18 mouse cellular contexts compared by ENCODE assay signal in the genomic region with DNA sequence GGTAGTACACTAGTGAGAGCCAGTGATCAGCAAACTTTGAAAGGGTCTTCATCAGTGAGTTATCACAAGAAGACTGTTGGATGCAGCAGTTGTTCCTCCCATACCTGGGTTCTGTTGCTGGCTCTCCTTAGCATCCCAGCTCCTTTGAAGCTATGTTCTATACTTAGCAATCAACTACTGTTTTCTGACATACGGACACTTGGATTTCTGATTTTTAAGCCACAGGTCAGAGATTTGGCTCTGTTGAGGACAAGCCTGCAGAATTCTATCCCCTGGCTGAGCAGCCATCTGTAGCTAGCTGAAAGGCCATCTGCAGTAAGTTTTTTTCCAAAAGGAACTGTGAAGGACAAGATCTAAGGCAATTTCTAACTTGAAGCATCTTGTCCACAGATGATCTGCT. TPM values are rescaled to one million over a fixed set of nuclear protein-coding genes. Genes with fewer than 3 reads are reported as not detected.
DNase-seq lines count a peak whose midpoint lies in the region; ATAC-seq and TF ChIP-seq lines count a peak whose summit lies in the region.
"Had no signal": no experiment of that assay in that cellular context is flagged by ENCODE, and none has a peak within 500 bp of the region (broad histone marks: within the 10 kb centered on the region; RNA-seq: fewer than 3 reads in every experiment).

No protein-coding gene starts in this region.

- ATAC-seq in cerebellum, adult (ENCODE audit: insufficient number of reproducible peaks, low FRiP score, low TSS enrichment): peak; percentile 85
- no peak for ATAC-seq in frontal cortex, adult (ENCODE audit: low TSS enrichment)
- ATAC-seq: hindbrain, postnatal 0 days had no signal

- no peak overlapping the region for H3K4me3 ChIP-seq in cerebellum, adult 2 months (replicated peaks; ENCODE audit: insufficient read depth, low read depth, low read length)
- H3K4me3 ChIP-seq: embryonic facial prominence, embryonic 13.5 days; forebrain, embryonic 12.5 days; heart, embryonic 10.5 days; hindbrain, embryonic 13.5 days had no signal

- no peak for TF ChIP-seq CTCF in cerebellum, adult 2 months (IDR thresholded peaks at IDR 0.05; ENCODE audit: borderline replicate concordance, insufficient read depth, low read depth, low read length)

- peaks cover 9% of the 10 kb centered on the region for H3K4me1 ChIP-seq in cerebellum, adult 2 months (ENCODE audit: control insufficient read depth, insufficient read depth, low read length)
- H3K4me1 ChIP-seq: embryonic facial prominence, embryonic 13.5 days; forebrain, embryonic 12.5 days; heart, embryonic 10.5 days; hindbrain, embryonic 13.5 days had no signal

- H3K27ac ChIP-seq in cerebellum, adult 2 months (ENCODE audit: insufficient read depth, low read length): peak overlapping the region; percentile 45; the same call in 1 of the 2 replicates
- H3K27ac ChIP-seq: embryonic facial prominence, embryonic 13.5 days; forebrain, embryonic 12.5 days; heart, embryonic 10.5 days; hindbrain, embryonic 13.5 days; hindbrain, postnatal 0 days had no signal

- H3K27me3 ChIP-seq in cerebellum, adult 2 months (ENCODE audit: control insufficient read depth, insufficient read depth, low read length): no peaks in the 10 kb centered on the region
- H3K27me3 ChIP-seq: embryonic facial prominence, embryonic 13.5 days; forebrain, embryonic 12.5 days; hindbrain, embryonic 13.5 days had no signal

- WGBS in cerebellum, adult 2 months: 16% methylated on average over 1 of the region's 1 CpGs

- DNase-seq in cerebellum, postnatal 4 days (ENCODE audit: low spot score in 2 of 2): no peak
- DNase-seq in cerebellum, adult 2 months: peak; percentile 68 to 89
- peak; percentile 61 to 65 for DNase-seq in cerebellum, postnatal 10 days
- no peak for DNase-seq in urinary bladder, adult 18-20 months (ENCODE audit: low spot score in 2 of 2)
- no peak for DNase-seq in thymus, postnatal 14 days
- DNase-seq: adrenal gland, postnatal 10 days; B cell, adult 2 months; heart, adult 18-20 months; heart, postnatal 10 days; heart, postnatal 4 days; kidney, adult 11 months had no signal

- no peak for TF ChIP-seq POLR2A in cerebellum, adult 2 months (IDR thresholded peaks at IDR 0.05; ENCODE audit: borderline replicate concordance, insufficient read depth, low read length)

RNA-seq across cellular contexts. Expression of a gene that starts 32.9 kb away (rescaled TPM):
- polyA plus RNA-seq in cerebellum, adult 2 months (2012; rRNA removed): 16.7 and 16.8 TPM in 2 replicates

RNA-seq across cellular contexts. Expression of a gene that starts 57.6 kb away (rescaled TPM):
- 15.2 and 16.4 TPM in 2 replicates for polyA plus RNA-seq in cerebellum, adult 2 months (2012; rRNA removed)

Comparison
In these comparisons a context has a peak if more than half of its experiments do, and no peak if none do; other contexts are left out.
1. DNase-seq: peak in cerebellum, adult 2 months (2 of 2) and cerebellum, postnatal 10 days (2 of 2); none in cerebellum, postnatal 4 days (0 of 2), urinary bladder, adult 18-20 months (0 of 2) and thymus, postnatal 14 days (single experiment).